Mouse (Mus musculus): ENCODE results near the gene Pawr.

DNA sequence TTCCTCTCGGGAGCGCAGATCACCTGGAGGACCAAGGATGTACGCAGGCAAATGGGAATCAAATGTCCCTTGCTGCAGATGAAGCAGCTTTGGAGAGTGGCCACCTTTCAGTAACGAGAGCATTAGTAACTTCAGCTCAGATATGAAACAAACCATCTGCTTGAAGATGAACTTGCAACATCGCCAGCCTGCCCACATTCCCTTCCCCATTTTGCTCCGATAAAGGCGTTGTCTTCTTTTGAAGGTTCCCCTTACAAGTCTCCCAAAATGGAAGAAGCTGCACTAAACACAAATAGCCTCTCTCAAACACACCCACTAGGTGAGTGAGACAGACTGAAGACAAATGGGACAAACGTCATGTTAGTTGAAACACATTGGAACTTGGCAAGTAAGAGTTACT is 119.6 kb downstream of the Pawr start:
- no peak for TF ChIP-seq POLR2A (IDR thresholded peaks at IDR 0.05; ENCODE audit: insufficient read depth, low read length)
- no peak for TF ChIP-seq CTCF (IDR thresholded peaks at IDR 0.05; ENCODE audit: low read depth, low read length)

Data from ES-Bruce4 (cell line).